Comparison of ENCODE assay signal across 10 mouse cellular contexts in genomic region chr5:86072756-86073386, GRCm38 (mm10).
"Had no signal": no experiment of that assay in that cellular context is flagged by ENCODE, and none has a peak within 500 bp of the region (broad histone marks: within the 10 kb centered on the region; RNA-seq: fewer than 3 reads in every experiment).

No protein-coding gene starts in this region.

- DNase-seq: kidney, adult 2 months; kidney, postnatal 25 days; lung, postnatal 36 days; right cerebral cortex, postnatal 14 days; thymus, postnatal 4 days had no signal

- H3K4me2 ChIP-seq: midbrain, embryonic 12.5 days had no signal

- H3K27ac ChIP-seq: left cerebral cortex, adult 2 months; limb, embryonic 10.5 days; midbrain, embryonic 12.5 days; stomach, postnatal 0 days had no signal

- H3K9me3 ChIP-seq: limb, embryonic 10.5 days; midbrain, embryonic 12.5 days had no signal

- H3K27me3 ChIP-seq: midbrain, embryonic 12.5 days had no signal

- H3K4me3 ChIP-seq: left cerebral cortex, adult 2 months; limb, embryonic 10.5 days; midbrain, embryonic 12.5 days had no signal

- H3K9ac ChIP-seq: midbrain, embryonic 12.5 days had no signal

- H3K36me3 ChIP-seq: limb, embryonic 10.5 days; midbrain, embryonic 12.5 days had no signal

- H3K4me1 ChIP-seq: limb, embryonic 10.5 days; midbrain, embryonic 12.5 days had no signal

- ATAC-seq: midbrain, embryonic 16.5 days had no signal
